Mouse (Mus musculus): ENCODE measurements around the gene Nt5c1b. TPM values are rescaled to one million over a fixed set of nuclear protein-coding genes. Genes with fewer than 3 reads are reported as not detected.
A peak's percentile ranks its signal among the peaks of the same experiment; 100 is the strongest.

Nt5c1b gene
- polyA plus RNA-seq (2015; fragmentation: Nextera tagmentation; extraction: Ambion mirVana), result not detected in 2 replicates

DNA sequence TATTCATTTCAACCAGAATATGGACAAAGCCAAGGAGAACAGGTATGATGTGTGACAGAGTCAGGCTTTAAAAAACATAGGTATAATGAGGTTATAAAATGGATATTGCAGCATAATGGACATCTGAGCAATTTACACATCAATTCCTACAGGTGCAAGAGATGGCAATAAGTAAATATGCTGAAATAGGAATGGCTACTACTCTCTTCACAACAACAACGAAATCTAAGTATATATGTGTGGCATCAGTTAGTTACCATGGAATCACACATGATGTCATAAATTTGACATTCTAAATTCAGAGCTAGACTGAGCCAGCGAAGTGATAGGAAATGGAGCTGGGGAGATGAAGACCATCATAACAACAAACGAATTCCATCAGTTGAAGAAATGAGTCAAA is at the start of gene Nt5c1b:
Nt5c1b (plus strand) TSS at position 301 of the 400 bp plus-strand sequence.
- Histone ChIP-seq H3K27ac (no peak within 1 kb of the TSS), H3K4me1 (no peaks in the 10 kb centered on the region), H3K36me3 (ENCODE audit: poor library complexity, severe bottlenecking) (no peaks in the 10 kb centered on the region), H3K4me3 (no peak within 1 kb of the TSS), H3K4me2 (no peak within 1 kb of the TSS), H3K9me3 (replicated peaks) (no peaks in the 10 kb centered on the region), H3K27me3 (no peaks in the 10 kb centered on the region), H3K9ac (no peak within 1 kb of the TSS)
- ATAC-seq, result no peak
- WGBS, result 82% methylated on average over 3 of the region's 3 CpGs

DNA sequence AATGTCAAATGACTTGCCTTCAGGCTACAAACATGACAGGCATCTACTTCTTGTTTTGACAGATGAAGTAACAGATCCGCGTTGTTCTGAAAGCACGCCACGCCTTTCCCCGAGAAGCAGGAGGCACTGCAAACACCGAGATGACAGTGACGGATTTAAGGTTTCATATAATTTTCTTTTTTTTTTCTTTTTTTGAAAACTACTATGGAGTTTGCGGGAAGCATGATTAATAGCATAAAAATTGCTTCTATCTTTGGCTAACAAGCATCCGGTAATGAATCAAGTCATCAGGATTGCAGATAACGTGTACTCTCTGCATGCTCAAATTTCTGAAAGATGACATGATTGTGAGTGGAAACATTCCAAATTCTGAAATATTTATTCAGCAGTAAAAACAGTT is 42.1 kb upstream of the Nt5c1b start:
- Histone ChIP-seq H3K27me3 (no peaks in the 10 kb centered on the region), H3K36me3 (ENCODE audit: poor library complexity, severe bottlenecking) (no peaks in the 10 kb centered on the region), H3K9me3 (replicated peaks) (no peaks in the 10 kb centered on the region), H3K27ac (no peak overlapping the region), H3K9ac (no peak overlapping the region), H3K4me1 (no peaks in the 10 kb centered on the region), H3K4me2 (no peak overlapping the region), H3K4me3 (no peak overlapping the region)
- ATAC-seq, result no peak
- WGBS, result 93% methylated on average over 10 of the region's 10 CpGs

DNA sequence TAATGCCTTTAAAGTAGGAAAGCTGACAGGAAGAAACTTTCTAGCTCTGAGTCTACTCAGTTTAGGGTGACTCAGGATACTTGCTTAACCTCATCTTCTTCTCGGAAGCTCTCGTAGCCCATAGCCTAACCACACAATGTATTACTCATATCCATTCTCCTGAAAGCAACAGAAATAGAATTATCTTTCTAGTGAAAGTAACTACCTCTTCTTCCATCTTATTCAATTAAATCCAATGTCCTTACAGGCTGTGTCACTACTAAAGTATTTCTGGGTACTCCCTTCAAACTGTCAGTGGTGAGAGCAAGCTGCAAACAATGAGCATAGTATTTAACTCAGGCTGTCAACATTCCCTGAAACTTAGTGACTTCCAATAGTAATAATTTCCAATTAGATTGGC is 40.3 kb upstream of the Nt5c1b start:
- H3K4me1 ChIP-seq, result no peaks in the 10 kb centered on the region
- H3K4me3 ChIP-seq, result no peak overlapping the region
- no peaks in the 10 kb centered on the region for H3K27me3 ChIP-seq
- WGBS, result 97% methylated on average over 2 of the region's 2 CpGs
- no peak overlapping the region for H3K27ac ChIP-seq
- H3K9me3 ChIP-seq (replicated peaks), result no peaks in the 10 kb centered on the region
- ATAC-seq, result no peak
- no peak overlapping the region for H3K9ac ChIP-seq
- H3K4me2 ChIP-seq, result no peak overlapping the region
- H3K36me3 ChIP-seq (ENCODE audit: poor library complexity, severe bottlenecking), result no peaks in the 10 kb centered on the region

DNA sequence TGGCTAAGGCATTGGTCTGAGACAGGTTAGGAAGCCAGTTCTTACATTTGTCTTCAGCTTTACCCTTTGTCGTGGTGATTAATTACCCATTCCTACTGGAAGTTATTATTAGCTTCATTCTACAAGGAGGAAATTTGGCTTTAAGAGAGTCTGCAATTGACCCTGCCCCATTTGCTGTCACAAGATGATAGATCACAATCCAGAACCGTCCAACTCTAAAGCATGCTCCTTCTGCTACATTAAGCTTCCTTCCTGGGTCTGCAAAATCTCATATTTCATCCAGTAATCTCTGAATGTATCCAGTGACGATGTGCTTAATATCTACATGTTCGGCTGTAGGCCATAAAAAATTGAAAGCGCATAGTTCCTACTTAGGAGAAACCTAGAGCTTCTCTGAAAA is 29.2 kb upstream of the Nt5c1b start:
- Histone ChIP-seq H3K9ac (no peak overlapping the region), H3K36me3 (ENCODE audit: poor library complexity, severe bottlenecking) (no peaks in the 10 kb centered on the region), H3K4me1 (no peaks in the 10 kb centered on the region), H3K27me3 (no peaks in the 10 kb centered on the region), H3K27ac (no peak overlapping the region), H3K4me3 (no peak overlapping the region), H3K4me2 (no peak overlapping the region), H3K9me3 (replicated peaks) (no peaks in the 10 kb centered on the region)
- no peak for ATAC-seq
- WGBS, result 91% methylated on average over 5 of the region's 5 CpGs

DNA sequence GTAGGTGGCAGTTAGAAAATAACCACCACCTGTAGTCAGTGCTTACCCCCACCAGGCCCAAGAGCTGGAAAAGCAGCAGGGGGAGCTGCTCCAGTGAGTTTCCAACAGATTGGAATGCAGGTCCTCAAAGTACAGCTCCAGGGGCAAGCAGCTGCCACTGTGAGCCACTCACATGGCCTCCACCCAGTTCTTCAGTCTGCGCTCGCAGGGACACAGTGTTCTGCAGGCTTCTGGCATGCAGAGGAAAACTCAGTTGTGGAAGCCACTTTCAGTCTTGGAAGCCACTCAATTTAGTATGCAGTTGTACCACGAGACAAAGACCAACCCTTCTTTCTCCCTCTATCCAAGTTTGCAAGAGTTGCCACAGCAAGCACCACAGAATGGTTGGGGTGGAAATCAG is 19.1 kb upstream of the Nt5c1b start:
- no peaks in the 10 kb centered on the region for H3K4me1 ChIP-seq
- H3K4me2 ChIP-seq, result no peak overlapping the region
- H3K36me3 ChIP-seq (ENCODE audit: poor library complexity, severe bottlenecking), result no peaks in the 10 kb centered on the region
- H3K27me3 ChIP-seq, result no peaks in the 10 kb centered on the region
- H3K9ac ChIP-seq, result no peak overlapping the region
- no peak for ATAC-seq
- WGBS, result 51% methylated on average over 3 of the region's 3 CpGs
- H3K4me3 ChIP-seq, result no peak overlapping the region
- no peak overlapping the region for H3K27ac ChIP-seq
- H3K9me3 ChIP-seq (replicated peaks), result no peaks in the 10 kb centered on the region

DNA sequence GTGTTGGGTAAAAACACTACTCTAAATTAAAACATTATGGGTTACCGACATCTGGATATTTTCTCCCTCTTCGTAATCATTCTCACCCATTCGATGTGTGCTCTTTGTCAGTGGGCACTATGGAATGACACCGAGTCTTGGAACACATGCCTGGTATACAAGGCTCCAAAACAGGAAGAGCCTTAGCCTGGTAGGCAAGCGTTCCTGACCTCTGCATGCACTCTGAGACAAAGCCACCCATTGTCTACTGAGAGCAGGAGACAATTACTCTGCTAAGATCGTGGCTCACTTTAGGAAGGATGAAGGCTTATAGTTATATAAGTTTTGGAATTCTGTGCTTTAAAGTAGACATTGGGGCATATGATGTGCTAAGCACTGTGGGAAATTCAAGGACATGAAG is 12.0 kb upstream of the Nt5c1b start:
- H3K27ac ChIP-seq, result no peak overlapping the region
- H3K4me1 ChIP-seq, result no peaks in the 10 kb centered on the region
- 63% methylated on average over 6 of the region's 6 CpGs for WGBS
- no peaks in the 10 kb centered on the region for H3K36me3 ChIP-seq (ENCODE audit: poor library complexity, severe bottlenecking)
- ATAC-seq, result no peak
- no peak overlapping the region for H3K4me2 ChIP-seq
- no peak overlapping the region for H3K9ac ChIP-seq
- H3K27me3 ChIP-seq, result no peaks in the 10 kb centered on the region
- H3K4me3 ChIP-seq, result no peak overlapping the region
- H3K9me3 ChIP-seq (replicated peaks), result no peaks in the 10 kb centered on the region

DNA sequence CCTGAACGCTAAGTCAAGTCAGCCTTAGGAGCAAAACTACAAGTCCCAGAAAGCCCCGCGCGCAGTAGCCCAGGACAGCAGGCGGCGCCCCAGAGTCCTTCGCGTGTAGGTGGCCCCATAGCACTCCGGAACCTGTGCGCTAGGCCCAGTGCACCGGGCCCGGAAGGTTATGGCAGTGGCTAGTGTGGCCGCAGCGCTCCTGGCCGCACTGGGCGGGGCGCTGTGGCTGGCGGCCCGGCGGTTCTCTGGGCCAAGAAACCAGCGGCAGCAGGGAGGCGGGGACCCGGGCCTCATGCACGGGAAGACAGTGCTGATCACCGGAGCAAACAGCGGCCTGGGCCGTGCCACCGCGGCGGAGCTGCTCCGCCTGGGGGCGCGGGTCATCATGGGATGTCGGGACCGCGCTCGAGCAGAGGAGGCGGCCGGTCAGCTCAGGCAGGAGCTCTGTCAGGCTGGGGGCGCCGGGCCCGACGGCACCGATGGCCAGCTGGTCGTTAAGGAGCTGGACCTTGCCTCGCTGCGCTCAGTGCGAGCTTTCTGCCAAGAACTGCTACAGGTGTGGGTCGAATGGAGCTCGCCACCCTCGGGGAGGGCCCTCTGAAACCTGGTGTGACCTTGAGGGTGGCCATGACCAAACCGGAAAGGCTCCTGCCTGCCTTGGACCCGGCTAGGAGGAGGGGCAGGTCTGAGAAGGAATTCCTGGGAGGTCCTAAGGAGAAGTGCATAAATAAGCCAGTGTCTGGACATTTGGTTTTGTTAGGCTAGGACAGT is 21.1 kb downstream of the Nt5c1b start, which contains the start of gene Rdh14:
Rdh14 (plus strand) TSS at position 102 of the 771 bp plus-strand sequence.
- peak; percentile 98 for ATAC-seq
- Histone ChIP-seq H3K27me3 (no peaks in the 10 kb centered on the region), H3K4me1 (peaks cover 9% of the 10 kb centered on the region), H3K4me2 (peak within 1 kb of the TSS; percentile 83), H3K9me3 (replicated peaks) (no peaks in the 10 kb centered on the region), H3K9ac (peak within 1 kb of the TSS; percentile 94), H3K36me3 (ENCODE audit: poor library complexity, severe bottlenecking) (peaks cover 8% of the 10 kb centered on the region; the same call in 1 of the 2 replicates), H3K4me3 (peak within 1 kb of the TSS; percentile 82), H3K27ac (peak within 1 kb of the TSS; percentile 87)
- WGBS, result under 1% methylated on average over 53 of the region's 53 CpGs

DNA sequence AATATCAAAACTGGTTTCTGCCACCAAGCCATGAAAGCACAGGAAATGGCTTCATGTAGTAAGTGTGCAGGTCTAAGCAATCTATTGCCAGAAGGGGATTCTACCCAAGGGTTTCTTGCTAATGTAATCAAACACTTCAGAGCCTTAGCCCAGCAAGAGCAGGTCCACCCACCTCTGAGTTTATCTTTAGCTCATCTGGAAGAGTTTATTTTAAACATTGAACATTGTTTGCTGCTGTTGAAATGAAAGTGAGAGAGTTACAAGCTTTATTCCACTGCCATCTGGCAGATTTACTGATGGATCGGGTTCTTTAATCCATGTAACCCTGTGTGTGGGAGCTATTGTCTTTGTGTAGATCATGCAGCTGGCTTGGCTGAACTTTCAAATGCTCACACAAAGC is 31.0 kb downstream of the Nt5c1b start:
- 79% methylated on average over 1 of the region's 1 CpGs for WGBS
- ATAC-seq, result no peak
- H3K9me3 ChIP-seq (replicated peaks), result no peaks in the 10 kb centered on the region
- no peaks in the 10 kb centered on the region for H3K36me3 ChIP-seq (ENCODE audit: poor library complexity, severe bottlenecking)
- H3K9ac ChIP-seq, result no peak overlapping the region
- no peak overlapping the region for H3K4me3 ChIP-seq
- H3K4me1 ChIP-seq, result no peaks in the 10 kb centered on the region
- no peak overlapping the region for H3K4me2 ChIP-seq
- H3K27me3 ChIP-seq, result no peaks in the 10 kb centered on the region
- no peak overlapping the region for H3K27ac ChIP-seq

DNA sequence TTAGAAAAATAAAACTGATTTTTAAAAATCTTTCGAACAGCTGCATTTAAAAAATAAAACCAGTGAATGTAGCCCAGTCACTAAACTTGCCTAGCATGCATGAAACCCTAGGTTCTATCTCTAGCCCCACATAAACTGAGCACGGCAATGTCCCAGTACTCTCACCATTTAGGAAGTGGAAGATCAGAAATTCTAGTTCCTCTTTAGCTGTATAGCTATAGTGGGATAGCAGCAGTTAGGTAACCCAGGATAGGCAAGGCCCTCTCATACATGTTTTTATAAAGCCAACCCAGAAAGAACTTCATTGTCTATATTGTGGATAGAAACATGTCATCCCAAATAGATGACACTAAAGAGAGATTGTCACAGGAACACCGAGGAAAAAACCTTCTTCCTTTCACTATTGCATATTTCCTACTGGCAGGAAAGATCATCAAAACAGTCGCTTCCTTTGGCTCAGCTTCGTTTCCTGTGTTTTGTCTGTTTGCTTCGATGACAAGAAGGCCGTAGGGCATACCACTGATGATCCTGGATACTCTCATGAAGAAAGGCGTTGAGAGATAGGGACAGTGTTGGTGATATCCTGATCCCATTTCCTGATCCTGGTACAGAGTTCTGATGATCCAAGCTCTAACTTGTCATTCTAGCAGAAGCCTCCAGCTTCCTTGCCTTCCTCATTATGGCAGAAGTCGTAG is 32.8 kb downstream of the Nt5c1b start:
- Histone ChIP-seq H3K9me3 (replicated peaks) (no peaks in the 10 kb centered on the region), H3K9ac (no peak overlapping the region), H3K4me1 (no peaks in the 10 kb centered on the region), H3K27ac (no peak overlapping the region), H3K4me2 (no peak overlapping the region), H3K27me3 (no peaks in the 10 kb centered on the region), H3K4me3 (no peak overlapping the region), H3K36me3 (ENCODE audit: poor library complexity, severe bottlenecking) (no peaks in the 10 kb centered on the region)
- no peak for ATAC-seq
- 92% methylated on average over 9 of the region's 9 CpGs for WGBS

DNA sequence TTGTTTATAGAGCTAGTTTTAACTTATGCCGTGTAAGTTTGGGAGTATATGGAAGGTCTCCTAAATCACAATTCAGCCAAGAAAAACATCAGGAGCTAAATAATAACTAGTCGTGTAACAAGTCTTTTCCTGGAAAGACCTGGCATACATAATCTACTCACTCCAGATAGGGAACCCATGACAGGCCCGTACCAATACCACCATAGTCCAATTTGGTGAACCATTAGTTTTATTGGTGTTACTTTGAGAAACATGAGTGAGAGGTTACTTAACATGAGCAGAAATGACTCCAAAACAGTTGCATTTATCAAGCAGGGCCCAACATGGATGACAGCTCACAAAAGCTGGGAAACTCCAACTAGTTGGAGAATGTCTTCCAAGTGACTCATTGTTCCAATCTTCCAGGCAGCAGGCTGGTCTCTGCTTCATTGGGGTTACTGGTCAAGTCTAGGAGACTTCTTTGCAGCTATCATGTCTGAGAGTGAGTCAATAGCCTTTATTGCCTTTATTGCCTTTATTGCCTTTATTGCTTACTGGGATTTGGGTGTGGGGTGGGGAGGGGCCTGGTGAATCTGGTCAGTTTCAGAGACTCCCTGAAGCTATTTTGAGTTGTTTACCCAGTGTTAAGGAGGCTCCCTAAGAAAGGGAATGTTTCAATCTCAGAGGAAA is 40.9 kb downstream of the Nt5c1b start:
- WGBS, result 92% methylated on average over 3 of the region's 3 CpGs
- no peak for ATAC-seq

DNA sequence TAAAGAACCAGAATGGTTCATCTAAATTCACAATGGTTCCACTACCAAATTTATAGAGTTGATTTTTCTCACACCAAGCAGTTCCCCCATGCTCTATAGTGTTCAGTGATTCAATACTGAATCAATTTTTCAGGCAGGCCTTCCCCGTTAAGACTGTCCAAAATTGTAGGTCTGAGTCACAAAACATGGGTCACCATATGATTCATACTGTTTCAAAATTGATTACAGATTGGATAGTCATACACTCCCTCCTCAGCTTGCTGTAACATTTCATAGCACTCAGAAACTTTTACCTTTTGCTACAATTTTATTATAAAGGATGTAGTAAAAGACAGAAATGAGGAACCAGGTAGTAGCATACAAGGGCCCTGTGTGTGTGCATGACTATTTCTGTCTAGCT is 41.7 kb downstream of the Nt5c1b start:
- Histone ChIP-seq H3K9me3 (replicated peaks) (no peaks in the 10 kb centered on the region), H3K9ac (no peak overlapping the region), H3K4me1 (no peaks in the 10 kb centered on the region), H3K4me3 (no peak overlapping the region), H3K36me3 (ENCODE audit: poor library complexity, severe bottlenecking) (no peaks in the 10 kb centered on the region), H3K27ac (no peak overlapping the region), H3K27me3 (no peaks in the 10 kb centered on the region), H3K4me2 (no peak overlapping the region)
- 77% methylated on average over 1 of the region's 1 CpGs for WGBS
- no peak for ATAC-seq

More for the DNA sequence above, 40.9 kb downstream of the Nt5c1b start:
- no peak overlapping the region for H3K4me2 ChIP-seq
- H3K9me3 ChIP-seq (replicated peaks), result no peaks in the 10 kb centered on the region
- no peak overlapping the region for H3K4me3 ChIP-seq
- no peaks in the 10 kb centered on the region for H3K27me3 ChIP-seq
- no peaks in the 10 kb centered on the region for H3K36me3 ChIP-seq (ENCODE audit: poor library complexity, severe bottlenecking)
- no peak overlapping the region for H3K9ac ChIP-seq
- H3K27ac ChIP-seq, result no peak overlapping the region
- no peaks in the 10 kb centered on the region for H3K4me1 ChIP-seq

DNA sequence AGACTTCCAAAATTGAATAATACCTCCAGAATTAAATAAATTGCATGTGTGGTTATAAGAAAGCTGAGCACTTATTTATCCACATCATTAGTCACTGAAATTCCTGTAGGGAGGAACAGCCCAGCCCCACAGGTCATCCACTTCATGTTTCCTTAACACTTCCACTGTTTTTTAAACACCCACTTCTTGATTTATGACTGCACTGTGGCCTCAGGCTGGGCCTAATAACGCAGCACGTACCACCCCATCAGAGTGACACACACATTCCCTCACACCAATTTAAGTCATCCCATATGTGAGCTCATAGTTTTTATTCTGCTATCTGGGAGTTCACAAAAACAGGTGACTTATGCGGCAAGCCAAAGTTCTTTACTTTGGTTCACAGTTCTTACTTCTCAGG is 52.6 kb downstream of the Nt5c1b start:
- no peaks in the 10 kb centered on the region for H3K36me3 ChIP-seq (ENCODE audit: poor library complexity, severe bottlenecking)
- H3K4me1 ChIP-seq, result no peaks in the 10 kb centered on the region
- no peaks in the 10 kb centered on the region for H3K27me3 ChIP-seq
- 85% methylated on average over 3 of the region's 3 CpGs for WGBS
- H3K9me3 ChIP-seq (replicated peaks), result no peaks in the 10 kb centered on the region
- no peak overlapping the region for H3K4me3 ChIP-seq
- ATAC-seq, result no peak
- no peak overlapping the region for H3K9ac ChIP-seq
- no peak overlapping the region for H3K4me2 ChIP-seq
- H3K27ac ChIP-seq, result no peak overlapping the region

Measured in forebrain, embryonic 13.5 days (tissue).